Comparison of ENCODE assay signal across 8 mouse cellular contexts in genomic region chr10:91123281-91123827, GRCm38 (mm10). TPM values are rescaled to one million over a fixed set of nuclear protein-coding genes. Genes with fewer than 3 reads are reported as not detected.
DNase-seq lines count a peak whose midpoint lies in the region; ATAC-seq and TF ChIP-seq lines count a peak whose summit lies in the region.

No protein-coding gene starts in this region.

- peak overlapping the region; percentile 95 for H3K4me3 ChIP-seq in layer of hippocampus, adult 2 months
- H3K4me3 ChIP-seq in forebrain, embryonic 14.5 days (ENCODE audit: low read depth, low read length) = peak overlapping the region; percentile 99
- peak overlapping the region; percentile 99 for H3K4me3 ChIP-seq in hindbrain, embryonic 12.5 days
- peak overlapping the region; percentile 99 for H3K4me3 ChIP-seq in liver, embryonic 12.5 days
- peak overlapping the region; percentile 99 for H3K4me3 ChIP-seq in midbrain, postnatal 0 days (ENCODE audit: low read depth, low read length)

- no peaks in the 10 kb centered on the region for H3K27me3 ChIP-seq in forebrain, embryonic 14.5 days (replicated peaks; ENCODE audit: control insufficient read depth, insufficient read depth, low read length)
- no peaks in the 10 kb centered on the region for H3K27me3 ChIP-seq in hindbrain, embryonic 12.5 days
- no peaks in the 10 kb centered on the region for H3K27me3 ChIP-seq in liver, embryonic 12.5 days (replicated peaks)
- no peaks in the 10 kb centered on the region for H3K27me3 ChIP-seq in midbrain, postnatal 0 days (ENCODE audit: insufficient read depth, low read length)

- peaks cover 10% of the 10 kb centered on the region for H3K4me1 ChIP-seq in forebrain, embryonic 14.5 days (ENCODE audit: control insufficient read depth, insufficient read depth, low read length)
- H3K4me1 ChIP-seq in hindbrain, embryonic 12.5 days = peaks cover 19% of the 10 kb centered on the region
- H3K4me1 ChIP-seq in liver, embryonic 12.5 days = peaks cover 40% of the 10 kb centered on the region
- H3K4me1 ChIP-seq in midbrain, postnatal 0 days (ENCODE audit: insufficient read depth, low read length) = peaks cover 6% of the 10 kb centered on the region; the same call in 1 of the 2 replicates

- H3K9me3 ChIP-seq in forebrain, embryonic 14.5 days (replicated peaks; ENCODE audit: control insufficient read depth, low read length) = no peaks in the 10 kb centered on the region
- H3K9me3 ChIP-seq in hindbrain, embryonic 12.5 days (replicated peaks) = no peaks in the 10 kb centered on the region
- no peaks in the 10 kb centered on the region for H3K9me3 ChIP-seq in liver, embryonic 12.5 days (replicated peaks)
- H3K9me3 ChIP-seq in midbrain, postnatal 0 days (ENCODE audit: low read length) = no peaks in the 10 kb centered on the region

- peak; percentile 59 for ATAC-seq in forebrain, embryonic 14.5 days
- ATAC-seq in hindbrain, embryonic 12.5 days (ENCODE audit: low FRiP score) = peak; percentile 80
- ATAC-seq in liver, embryonic 12.5 days = peak; percentile 61
- ATAC-seq in midbrain, postnatal 0 days (ENCODE audit: low FRiP score) = peak; percentile 62

- TF ChIP-seq CTCF in layer of hippocampus, adult 2 months (conservative IDR thresholded peaks at IDR 0.05) = no peak
- no peak for TF ChIP-seq CTCF in midbrain, postnatal 0 days (IDR thresholded peaks at IDR 0.05)

- under 1% methylated on average over 42 of the region's 44 CpGs for WGBS in forebrain, embryonic 14.5 days
- WGBS in hindbrain, embryonic 12.5 days = under 1% methylated on average over 43 of the region's 44 CpGs
- 1% methylated on average over 44 of the region's 44 CpGs for WGBS in liver, embryonic 12.5 days (ENCODE audit: insufficient replicate concordance)
- 1% methylated on average over 42 of the region's 44 CpGs for WGBS in midbrain, postnatal 0 days

- H3K27ac ChIP-seq in layer of hippocampus, adult 2 months = peak overlapping the region; percentile 100
- peak overlapping the region; percentile 82 for H3K27ac ChIP-seq in forebrain, embryonic 14.5 days (ENCODE audit: low read depth, low read length)
- H3K27ac ChIP-seq in hindbrain, embryonic 12.5 days = peak overlapping the region; percentile 92
- peak overlapping the region; percentile 93 for H3K27ac ChIP-seq in liver, embryonic 12.5 days
- H3K27ac ChIP-seq in midbrain, postnatal 0 days (ENCODE audit: low read depth, low read length) = peak overlapping the region; percentile 91

- H3K9ac ChIP-seq in forebrain, embryonic 14.5 days (ENCODE audit: low read length) = peak overlapping the region; percentile 97
- H3K9ac ChIP-seq in hindbrain, embryonic 12.5 days = peak overlapping the region; percentile 92
- H3K9ac ChIP-seq in liver, embryonic 12.5 days = peak overlapping the region; percentile 98
- H3K9ac ChIP-seq in midbrain, postnatal 0 days (replicated peaks; ENCODE audit: low read length, poor library complexity, severe bottlenecking) = peak overlapping the region; percentile 99

- H3K36me3 ChIP-seq in forebrain, embryonic 14.5 days (ENCODE audit: control insufficient read depth, insufficient read depth, low read length) = peaks cover 32% of the 10 kb centered on the region
- H3K36me3 ChIP-seq in hindbrain, embryonic 12.5 days = peaks cover 31% of the 10 kb centered on the region
- peaks cover 40% of the 10 kb centered on the region for H3K36me3 ChIP-seq in liver, embryonic 12.5 days
- H3K36me3 ChIP-seq in midbrain, postnatal 0 days (ENCODE audit: insufficient read depth, low read length) = peaks cover 13% of the 10 kb centered on the region

- H3K4me2 ChIP-seq in forebrain, embryonic 14.5 days (ENCODE audit: low read length) = peak overlapping the region; percentile 81
- H3K4me2 ChIP-seq in hindbrain, embryonic 12.5 days (replicated peaks) = peak overlapping the region; percentile 95
- peak overlapping the region; percentile 75 for H3K4me2 ChIP-seq in liver, embryonic 12.5 days
- peak overlapping the region; percentile 86 for H3K4me2 ChIP-seq in midbrain, postnatal 0 days (ENCODE audit: low read depth, low read length, poor library complexity, severe bottlenecking)

- peak in 1 of 2 experiments; percentile 21 for DNase-seq in layer of hippocampus, adult 2 months (ENCODE audit: low spot score in 2 of 2)
- DNase-seq in layer of hippocampus, adult 8-10 months (ENCODE audit: low spot score in 2 of 2) = no peak
- DNase-seq in adrenal gland, postnatal 25 days = peak; percentile 59
- no peak for DNase-seq in forebrain, embryonic 14.5 days (ENCODE audit: low spot score)
- no peak for DNase-seq in midbrain, postnatal 0 days (ENCODE audit: low spot score)
- DNase-seq in urinary bladder, postnatal 14 days (ENCODE audit: low spot score) = peak; percentile 41

RNA-seq across cellular contexts. Expression of gene Slc25a3, which starts 0.5 kb away (rescaled TPM):
- 100 to 1,000 TPM; 485 to 491 TPM for total RNA-seq in layer of hippocampus, adult 2 months (2021)
- total RNA-seq in layer of hippocampus, adult 8-10 months (2022) = 100 to 1,000 TPM; 490 to 567 (median 535) TPM
- 873 and 948 TPM in 2 replicates for total RNA-seq in adrenal gland, postnatal 25 days (2021)
- 489 and 493 TPM in 2 replicates for polyA plus RNA-seq in forebrain, embryonic 14.5 days (2014; fragmentation: Nextera tagmentation; extraction: Ambion mirVana)
- polyA plus RNA-seq in hindbrain, embryonic 12.5 days (2016; fragmentation: Nextera tagmentation; extraction: Ambion mirVana) = 386 and 390 TPM in 2 replicates
- polyA plus RNA-seq in liver, embryonic 12.5 days (2016; fragmentation: Nextera tagmentation; extraction: Ambion mirVana) = 282 and 297 TPM in 2 replicates
- total RNA-seq in midbrain, postnatal 0 days (2014; rRNA removed) = 427 and 430 TPM in 2 replicates
- 640 and 652 TPM in 2 replicates for polyA plus RNA-seq in midbrain, postnatal 0 days (2015; fragmentation: Nextera tagmentation; extraction: Ambion mirVana)

RNA-seq across cellular contexts. Expression of gene Ikbip, which starts 40.6 kb away (rescaled TPM):
- total RNA-seq in layer of hippocampus, adult 2 months (2021) = 10 to 100 TPM; 16.3 to 17.2 TPM
- 10 to 100 TPM; 15.5 to 21.6 (median 19.1) TPM for total RNA-seq in layer of hippocampus, adult 8-10 months (2022)
- total RNA-seq in adrenal gland, postnatal 25 days (2021) = 32.8 and 34.0 TPM in 2 replicates
- 9.6 and 12.7 TPM in 2 replicates for polyA plus RNA-seq in forebrain, embryonic 14.5 days (2014; fragmentation: Nextera tagmentation; extraction: Ambion mirVana)
- 26.8 and 37.6 TPM in 2 replicates for polyA plus RNA-seq in hindbrain, embryonic 12.5 days (2016; fragmentation: Nextera tagmentation; extraction: Ambion mirVana)
- 14.0 and 14.8 TPM in 2 replicates for polyA plus RNA-seq in liver, embryonic 12.5 days (2016; fragmentation: Nextera tagmentation; extraction: Ambion mirVana)
- total RNA-seq in midbrain, postnatal 0 days (2014; rRNA removed) = 15.4 and 17.3 TPM in 2 replicates
- polyA plus RNA-seq in midbrain, postnatal 0 days (2015; fragmentation: Nextera tagmentation; extraction: Ambion mirVana) = 16.9 and 17.7 TPM in 2 replicates

RNA-seq across cellular contexts. Expression of gene Apaf1, which starts 40.8 kb away (rescaled TPM):
- total RNA-seq in layer of hippocampus, adult 2 months (2021) = 10 to 100 TPM; 12.7 to 15.4 TPM
- total RNA-seq in layer of hippocampus, adult 8-10 months (2022) = 10 to 100 TPM; 12.3 to 14.4 (median 13.8) TPM
- 6.2 and 8.3 TPM in 2 replicates for total RNA-seq in adrenal gland, postnatal 25 days (2021)
- 21.2 and 22.9 TPM in 2 replicates for polyA plus RNA-seq in forebrain, embryonic 14.5 days (2014; fragmentation: Nextera tagmentation; extraction: Ambion mirVana)
- polyA plus RNA-seq in hindbrain, embryonic 12.5 days (2016; fragmentation: Nextera tagmentation; extraction: Ambion mirVana) = 34.3 and 35.9 TPM in 2 replicates
- 12.6 and 13.9 TPM in 2 replicates for polyA plus RNA-seq in liver, embryonic 12.5 days (2016; fragmentation: Nextera tagmentation; extraction: Ambion mirVana)
- 29.5 and 57.1 TPM in 2 replicates for total RNA-seq in midbrain, postnatal 0 days (2014; rRNA removed)
- polyA plus RNA-seq in midbrain, postnatal 0 days (2015; fragmentation: Nextera tagmentation; extraction: Ambion mirVana) = 14.2 and 16.4 TPM in 2 replicates

RNA-seq across cellular contexts. Expression of gene Tmpo, which starts 57.8 kb away (rescaled TPM):
- total RNA-seq in layer of hippocampus, adult 2 months (2021) = 10 to 100 TPM; 37.5 to 39.7 TPM
- 10 to 100 TPM; 39.2 to 51.2 (median 41.8) TPM for total RNA-seq in layer of hippocampus, adult 8-10 months (2022)
- total RNA-seq in adrenal gland, postnatal 25 days (2021) = 119 and 123 TPM in 2 replicates
- 157 and 165 TPM in 2 replicates for polyA plus RNA-seq in forebrain, embryonic 14.5 days (2014; fragmentation: Nextera tagmentation; extraction: Ambion mirVana)
- 298 and 322 TPM in 2 replicates for polyA plus RNA-seq in hindbrain, embryonic 12.5 days (2016; fragmentation: Nextera tagmentation; extraction: Ambion mirVana)
- 215 and 229 TPM in 2 replicates for polyA plus RNA-seq in liver, embryonic 12.5 days (2016; fragmentation: Nextera tagmentation; extraction: Ambion mirVana)
- total RNA-seq in midbrain, postnatal 0 days (2014; rRNA removed) = 102 and 116 TPM in 2 replicates
- polyA plus RNA-seq in midbrain, postnatal 0 days (2015; fragmentation: Nextera tagmentation; extraction: Ambion mirVana) = 44.6 and 54.8 TPM in 2 replicates

Comparison
In these comparisons a context has a peak if more than half of its experiments do, and no peak if none do; other contexts are left out.
1. DNase-seq: peak in adrenal gland, postnatal 25 days (single experiment) and urinary bladder, postnatal 14 days (single experiment); none in layer of hippocampus, adult 8-10 months (0 of 2), forebrain, embryonic 14.5 days (single experiment) and midbrain, postnatal 0 days (single experiment).
2. Peak in every context shown above with its lines, with median percentiles within 50 percentile points of each other: H3K27ac ChIP-seq, H3K4me3 ChIP-seq, ATAC-seq, H3K4me2 ChIP-seq and H3K9ac ChIP-seq.